Mouse (Mus musculus): Measurements from ENCODE around the gene Rad9a.

GRCm38 (mm10) chr19:4228891-4229290, 27.4 kb upstream of the Rad9a start:
- TF ChIP-seq CTCF (IDR thresholded peaks at IDR 0.05) (no peak), POLR2A (IDR thresholded peaks at IDR 0.05; ENCODE audit: insufficient read depth, low read depth, low read length) (no peak), EP300 (IDR thresholded peaks at IDR 0.05; ENCODE audit: insufficient read depth, low read depth, low read length) (no peak)

All from heart, adult 2 months (tissue).